8 mouse cellular contexts compared by ENCODE assay signal in the genomic region with DNA sequence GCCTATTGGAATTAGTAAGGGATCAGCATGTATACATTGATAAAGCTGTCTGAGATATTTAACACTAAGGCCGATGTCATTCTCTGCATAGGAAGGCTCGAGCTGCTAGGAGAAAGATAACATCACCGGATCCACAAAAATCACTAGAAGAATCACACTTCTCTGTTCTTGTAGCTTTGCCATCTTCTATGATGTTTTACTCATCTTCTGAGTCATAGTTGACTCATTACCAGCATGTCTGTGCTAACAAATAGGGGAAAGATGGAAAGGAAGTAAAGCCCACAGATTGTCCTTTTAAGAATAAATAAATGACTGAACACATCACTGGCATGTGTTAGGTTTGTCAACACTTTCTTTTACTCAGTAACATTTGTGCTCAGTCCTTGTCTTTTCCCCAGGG.
"Had no signal": no experiment of that assay in that cellular context is flagged by ENCODE, and none has a peak within 500 bp of the region (broad histone marks: within the 10 kb centered on the region; RNA-seq: fewer than 3 reads in every experiment).

No protein-coding gene starts in this region.

- DNase-seq: kidney, postnatal 10 days; kidney, postnatal 4 days; lung, adult 2 months; lung, postnatal 36 days; right cerebral cortex, postnatal 4 days; thymus, postnatal 36 days had no signal

- ATAC-seq: lung, postnatal 0 days; midbrain, embryonic 13.5 days had no signal
